Mouse (Mus musculus) cortical plate, adult 2 months (tissue): ENCODE measurements around the gene Aff3. TPM values are rescaled to one million over a fixed set of nuclear protein-coding genes. Genes with fewer than 3 reads are reported as not detected.

Experiments
- H3K27ac ChIP-seq: fragments of 200-500 bp; 2 replicates; pipeline ENCODE4 v1.5.1; 2012; ENCODE audit warnings: low read length, control low read depth, inconsistent platforms; ENCODE audit not compliant: insufficient read depth
- H3K4me1 ChIP-seq: fragments of 200-500 bp; 2 replicates; pipeline ENCODE4 v1.6.1; 2011; ENCODE audit warnings: low read length; ENCODE audit not compliant: control insufficient read depth, insufficient read depth
- H3K4me3 ChIP-seq: fragments of 200-500 bp; 2 replicates; pipeline ENCODE4 v1.5.1; 2011; ENCODE audit warnings: mild to moderate bottlenecking, low read length, control low read depth; ENCODE audit not compliant: insufficient read depth
- CTCF ChIP-seq: fragments of 200-500 bp; IDR thresholded peaks from 2 replicates; pipeline ENCODE4 v1.5.1; 2011; ENCODE audit warnings: mild to moderate bottlenecking, control low read depth, low read length; ENCODE audit not compliant: insufficient read depth; ENCODE audit errors: extremely low read depth
- POLR2A ChIP-seq: fragments of 200-500 bp; IDR thresholded peaks from 2 replicates; pipeline ENCODE4 v1.6.1; 2011; ENCODE audit warnings: mild to moderate bottlenecking, low read length, control low read depth; ENCODE audit not compliant: insufficient read depth; ENCODE audit errors: extremely low read depth
- polyA plus RNA-seq: library from polyadenylated mRNA; depleted of rRNA; stranded (reverse); fragments of >200 nt; gene quantifications from 2 replicates; pipeline ENCODE4 v1.2.3, GENCODE M21; 2012

Gene Aff3
- polyA plus RNA-seq, 1 experiment: 24.1 TPM

- Histone ChIP-seq H3K27ac (no peak overlapping the region), H3K4me3 (no peak overlapping the region), H3K4me1 (peaks cover 1% of the 10 kb centered on the region; the same call in 1 of the 2 replicates)
- TF ChIP-seq CTCF (no peak), POLR2A (no peak)
Measured at GRCm38 (mm10) chr1:38536929-38537540, 127.7 kb downstream of the Aff3 start.

- TF ChIP-seq POLR2A: no peak
- no peak for TF ChIP-seq CTCF
- H3K4me3 ChIP-seq: no peak overlapping the region
- no peaks in the 10 kb centered on the region for H3K4me1 ChIP-seq
- H3K27ac ChIP-seq: no peak overlapping the region
Measured at GRCm38 (mm10) chr1:38532581-38532980, 132.2 kb downstream of the Aff3 start.

GRCm38 (mm10) chr1:38528607-38529006, 136.1 kb downstream of the Aff3 start:
- TF ChIP-seq POLR2A: no peak
- TF ChIP-seq CTCF: no peak
- H3K27ac ChIP-seq: no peak overlapping the region
- no peak overlapping the region for H3K4me3 ChIP-seq

GRCm38 (mm10) chr1:38526568-38526967, 138.2 kb downstream of the Aff3 start:
- Histone ChIP-seq H3K4me1 (no peaks in the 10 kb centered on the region), H3K4me3 (no peak overlapping the region), H3K27ac (no peak overlapping the region)
- no peak for TF ChIP-seq CTCF
- TF ChIP-seq POLR2A: no peak

More at GRCm38 (mm10) chr1:38528607-38529006, 136.1 kb downstream of the Aff3 start:
- no peaks in the 10 kb centered on the region for H3K4me1 ChIP-seq

- no peaks in the 10 kb centered on the region for H3K4me1 ChIP-seq
- H3K4me3 ChIP-seq: no peak overlapping the region
- H3K27ac ChIP-seq: no peak overlapping the region
- TF ChIP-seq POLR2A (no peak), CTCF (no peak)
Measured at GRCm38 (mm10) chr1:38521651-38522050, 143.1 kb downstream of the Aff3 start.

GRCm38 (mm10) chr1:38516225-38516624, 148.5 kb downstream of the Aff3 start:
- Histone ChIP-seq H3K4me3 (no peak overlapping the region), H3K27ac (no peak overlapping the region), H3K4me1 (peaks cover 6% of the 10 kb centered on the region; the same call in 1 of the 2 replicates)
- no peak for TF ChIP-seq POLR2A
- no peak for TF ChIP-seq CTCF

GRCm38 (mm10) chr1:38514634-38515011, 150.1 kb downstream of the Aff3 start:
- Histone ChIP-seq H3K4me3 (no peak overlapping the region), H3K4me1 (peaks cover 6% of the 10 kb centered on the region; the same call in 1 of the 2 replicates), H3K27ac (no peak overlapping the region)
- no peak for TF ChIP-seq CTCF
- no peak for TF ChIP-seq POLR2A

- Histone ChIP-seq H3K4me1 (peaks cover 6% of the 10 kb centered on the region; the same call in 1 of the 2 replicates), H3K4me3 (no peak overlapping the region), H3K27ac (no peak overlapping the region)
- TF ChIP-seq POLR2A (no peak), CTCF (no peak)
Measured at GRCm38 (mm10) chr1:38513970-38514633, 150.7 kb downstream of the Aff3 start.

GRCm38 (mm10) chr1:38512258-38513081, 152.3 kb downstream of the Aff3 start:
- Histone ChIP-seq H3K4me1 (peaks cover 8% of the 10 kb centered on the region; the same call in 1 of the 2 replicates), H3K4me3 (no peak overlapping the region), H3K27ac (no peak overlapping the region)
- TF ChIP-seq POLR2A: no peak
- no peak for TF ChIP-seq CTCF
